Mouse (Mus musculus) liver, embryonic 11.5 days (tissue): Measurements from ENCODE around the gene Ralb. TPM values are rescaled to one million over a fixed set of nuclear protein-coding genes. Genes with fewer than 3 reads are reported as not detected.

Experiments used
- ATAC-seq: fragments of 200-750 bp; cut with Nextera tagmentation; replicated peaks from 2 replicates; pipeline ENCODE4 v1.8.0; 2017; ENCODE audit warnings: moderate number of reproducible peaks, mild to moderate bottlenecking, moderate TSS enrichment, moderate library complexity; ENCODE audit not compliant: low FRiP score
- DNase-seq: peaks from one replicate; pipeline ENCODE4 v3.0.0-alpha.2; 2017; ENCODE audit warnings: low spot score
- H3K27ac ChIP-seq: fragments of 300-500 bp; sonication (generic); 2 replicates; pipeline ENCODE4 v1.5.1; 2014; ENCODE audit warnings: mild to moderate bottlenecking, low read depth, low read length, control low read depth
- H3K27me3 ChIP-seq: fragments of 300-500 bp; sonication (generic); replicated peaks from 2 replicates; pipeline ENCODE4 v1.6.1; 2014; ENCODE audit warnings: low read length, mixed read lengths; ENCODE audit not compliant: control insufficient read depth, insufficient read depth
- H3K36me3 ChIP-seq: fragments of 300-500 bp; sonication (generic); 2 replicates; pipeline ENCODE4 v1.6.1; 2014; ENCODE audit warnings: mild to moderate bottlenecking, low read length, moderate library complexity, mixed read lengths; ENCODE audit not compliant: control insufficient read depth, insufficient read depth
- H3K4me1 ChIP-seq: fragments of 300-500 bp; sonication (generic); replicated peaks from 2 replicates; pipeline ENCODE4 v1.6.1; 2014; ENCODE audit warnings: low read length, mixed read lengths; ENCODE audit not compliant: control insufficient read depth, insufficient read depth
- H3K4me2 ChIP-seq: fragments of 300-500 bp; sonication (generic); 2 replicates; pipeline ENCODE4 v1.6.1; 2014; ENCODE audit warnings: mild to moderate bottlenecking, control low read depth, moderate library complexity
- H3K4me3 ChIP-seq: fragments of 300-500 bp; sonication (generic); 2 replicates; pipeline ENCODE4 v1.5.1; 2014; ENCODE audit warnings: low read depth, low read length, control low read depth
- H3K9ac ChIP-seq: fragments of 300-500 bp; sonication (generic); 2 replicates; pipeline ENCODE4 v1.6.1; 2014; ENCODE audit warnings: low read depth, low read length, control low read depth
- H3K9me3 ChIP-seq: fragments of 300-500 bp; sonication (generic); 2 replicates; pipeline ENCODE4 v1.6.1; 2016; ENCODE audit warnings: low read length, inconsistent platforms, mixed read lengths; ENCODE audit not compliant: control insufficient read depth
- WGBS: fragments of 180-500 bp; shearing (Covaris S2); extraction: QIAGEN DNeasy Blood & Tissue Kit; methylation state at CpG from one replicate; pipeline ENCODE4 v1.1.7; 2014; 5-methylcytosine and 5-hydroxymethylcytosine counted together
- polyA plus RNA-seq: library from polyadenylated mRNA; unstranded; fragments of >200 nt; fragmentation: Nextera tagmentation; extraction: Ambion mirVana; gene quantifications from 2 replicates; pipeline ENCODE4 v1.2.1, GENCODE M21; 2014

Gene Ralb
- polyA plus RNA-seq, 1 experiment from 2014 or later = 92.1 TPM

GRCm38 (mm10) chr1:119505951-119506350 lies 1.4 kb upstream of the Ralb start:
- 88% methylated on average over 3 of the region's 3 CpGs for WGBS

GRCm38 (mm10) chr1:119503808-119504207 lies 786 bp downstream of the Ralb start:
- no peaks in the 10 kb centered on the region for H3K27me3 ChIP-seq
- H3K9me3 ChIP-seq = no peaks in the 10 kb centered on the region
- ATAC-seq = no peak
- peak overlapping the region; percentile 89 for H3K4me2 ChIP-seq
- WGBS = 19% methylated on average over 5 of the region's 5 CpGs
- peak overlapping the region; percentile 76; the same call in 1 of the 2 replicates for H3K9ac ChIP-seq
- peaks cover 21% of the 10 kb centered on the region for H3K4me1 ChIP-seq
- no peaks in the 10 kb centered on the region for H3K36me3 ChIP-seq
- H3K4me3 ChIP-seq = peak overlapping the region; percentile 78
- DNase-seq = no peak
- peak overlapping the region; percentile 32; the same call in 1 of the 2 replicates for H3K27ac ChIP-seq

More at GRCm38 (mm10) chr1:119505951-119506350, 1.4 kb upstream of the Ralb start:
- DNase-seq (no peak), ATAC-seq (no peak)
- Histone ChIP-seq H3K4me1 (peaks cover 18% of the 10 kb centered on the region), H3K9ac (no peak overlapping the region), H3K4me2 (no peak overlapping the region), H3K27me3 (no peaks in the 10 kb centered on the region), H3K27ac (no peak overlapping the region), H3K4me3 (no peak overlapping the region), H3K36me3 (no peaks in the 10 kb centered on the region), H3K9me3 (no peaks in the 10 kb centered on the region)

GRCm38 (mm10) chr1:119503181-119503580 lies 1.4 kb downstream of the Ralb start:
- peak overlapping the region; percentile 32 for H3K9ac ChIP-seq
- H3K4me2 ChIP-seq = peak overlapping the region; percentile 89
- 66% methylated on average over 3 of the region's 3 CpGs for WGBS
- H3K27ac ChIP-seq = no peak overlapping the region
- H3K4me3 ChIP-seq = peak overlapping the region; percentile 78
- H3K4me1 ChIP-seq = peaks cover 25% of the 10 kb centered on the region
- ATAC-seq (no peak), DNase-seq (no peak)
- no peaks in the 10 kb centered on the region for H3K27me3 ChIP-seq
- H3K9me3 ChIP-seq = no peaks in the 10 kb centered on the region
- no peaks in the 10 kb centered on the region for H3K36me3 ChIP-seq

GRCm38 (mm10) chr1:119502729-119503128 lies 1.9 kb downstream of the Ralb start:
- ATAC-seq (no peak), DNase-seq (no peak)
- Histone ChIP-seq H3K4me1 (peaks cover 25% of the 10 kb centered on the region), H3K9me3 (no peaks in the 10 kb centered on the region), H3K27me3 (no peaks in the 10 kb centered on the region), H3K27ac (no peak overlapping the region), H3K9ac (peak overlapping the region; percentile 32; the same call in 1 of the 2 replicates), H3K36me3 (no peaks in the 10 kb centered on the region), H3K4me3 (peak overlapping the region; percentile 78), H3K4me2 (peak overlapping the region; percentile 89)
- WGBS = 88% methylated on average over 11 of the region's 11 CpGs

GRCm38 (mm10) chr1:119501881-119502280 lies 2.7 kb downstream of the Ralb start:
- peaks cover 25% of the 10 kb centered on the region for H3K4me1 ChIP-seq
- H3K27me3 ChIP-seq = no peaks in the 10 kb centered on the region
- H3K27ac ChIP-seq = no peak overlapping the region
- H3K4me2 ChIP-seq = peak overlapping the region; percentile 18; the same call in 1 of the 2 replicates
- 42% methylated on average over 8 of the region's 8 CpGs for WGBS
- H3K9ac ChIP-seq = no peak overlapping the region
- H3K36me3 ChIP-seq = no peaks in the 10 kb centered on the region
- no peak overlapping the region for H3K4me3 ChIP-seq
- DNase-seq = no peak
- ATAC-seq = no peak
- no peaks in the 10 kb centered on the region for H3K9me3 ChIP-seq

- 82% methylated on average over 10 of the region's 10 CpGs for WGBS
- no peak for DNase-seq
- no peak overlapping the region for H3K27ac ChIP-seq
- H3K4me2 ChIP-seq = no peak overlapping the region
- H3K4me3 ChIP-seq = no peak overlapping the region
- no peak overlapping the region for H3K9ac ChIP-seq
- H3K4me1 ChIP-seq = peaks cover 22% of the 10 kb centered on the region
- H3K9me3 ChIP-seq = no peaks in the 10 kb centered on the region
- no peak for ATAC-seq
- no peaks in the 10 kb centered on the region for H3K27me3 ChIP-seq
- H3K36me3 ChIP-seq = no peaks in the 10 kb centered on the region
Measured at GRCm38 (mm10) chr1:119499456-119499855, 5.1 kb downstream of the Ralb start.

GRCm38 (mm10) chr1:119498536-119499231 lies 5.9 kb downstream of the Ralb start:
- Histone ChIP-seq H3K9me3 (no peaks in the 10 kb centered on the region), H3K9ac (no peak overlapping the region), H3K4me2 (no peak overlapping the region), H3K36me3 (no peaks in the 10 kb centered on the region), H3K4me3 (no peak overlapping the region), H3K27ac (0 out of 2 replicates have a peak overlapping the region, but pooled peaks have one; percentile 30), H3K27me3 (no peaks in the 10 kb centered on the region), H3K4me1 (peaks cover 19% of the 10 kb centered on the region)
- WGBS = 59% methylated on average over 9 of the region's 9 CpGs
- no peak for ATAC-seq
- DNase-seq = no peak

- no peak for ATAC-seq
- DNase-seq = no peak
- WGBS = 76% methylated on average over 5 of the region's 5 CpGs
- H3K9ac ChIP-seq = no peak overlapping the region
- H3K4me2 ChIP-seq = no peak overlapping the region
- H3K4me1 ChIP-seq = peaks cover 15% of the 10 kb centered on the region
- H3K27me3 ChIP-seq = no peaks in the 10 kb centered on the region
- no peaks in the 10 kb centered on the region for H3K9me3 ChIP-seq
- H3K4me3 ChIP-seq = no peak overlapping the region
- no peak overlapping the region for H3K27ac ChIP-seq
- H3K36me3 ChIP-seq = no peaks in the 10 kb centered on the region
Measured at GRCm38 (mm10) chr1:119497346-119498004, 7.1 kb downstream of the Ralb start.
